Mouse (Mus musculus): ENCODE measurements at regions not wholly inside any gene's neighbourhood (a gene's known extent, or its start where the extent isn't known, plus 50 kb on each side); places are given as distances from the start of the nearest gene placed in this dataset.

- H3K36me3 ChIP-seq (ENCODE audit: insufficient read depth, low read length) = no peaks in the 10 kb centered on the region
- H3K27me3 ChIP-seq (ENCODE audit: insufficient read depth, low read length) = no peaks in the 10 kb centered on the region
- H3K9me3 ChIP-seq (ENCODE audit: low read length) = no peaks in the 10 kb centered on the region
- no peak overlapping the region for H3K4me2 ChIP-seq (replicated peaks; ENCODE audit: low read depth, low read length)
- H3K4me3 ChIP-seq (ENCODE audit: low read length) = no peak overlapping the region
- no peaks in the 10 kb centered on the region for H3K4me1 ChIP-seq (ENCODE audit: insufficient read depth, low read length)
- H3K27ac ChIP-seq (ENCODE audit: low read length) = no peak overlapping the region
- no peak for ATAC-seq (ENCODE audit: low FRiP score, low TSS enrichment)
- H3K9ac ChIP-seq (replicated peaks; ENCODE audit: low read length) = no peak overlapping the region
- 26% methylated on average over 1 of the region's 1 CpGs for WGBS
Observed at GRCm38 (mm10) chr13:117334125-117334524, 113.2 kb upstream of the Gm17509 start.

DNA sequence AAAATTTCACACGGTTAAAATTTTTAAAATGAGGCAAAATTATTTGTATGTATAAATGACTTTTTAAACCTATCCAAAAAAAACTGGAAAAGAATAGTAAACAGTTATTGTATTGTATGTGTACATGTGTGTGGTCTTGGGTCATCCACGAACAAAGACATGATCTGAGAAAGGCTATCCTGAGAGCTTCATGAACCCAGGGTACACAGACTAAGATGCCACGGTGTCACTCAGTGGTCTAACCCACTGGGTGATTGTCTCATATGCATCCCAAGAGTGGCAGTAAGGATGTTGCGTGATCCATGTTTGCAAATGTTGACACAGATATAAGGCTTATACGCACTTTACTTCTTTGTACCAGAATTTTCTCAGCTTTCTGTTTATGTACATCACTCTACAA lies 113.7 kb upstream of the Gm17509 start:
- H3K9me3 ChIP-seq (ENCODE audit: low read length) = no peaks in the 10 kb centered on the region
- no peak overlapping the region for H3K4me3 ChIP-seq (ENCODE audit: low read length)
- 88% methylated on average over 5 of the region's 5 CpGs for WGBS
- H3K27me3 ChIP-seq (ENCODE audit: insufficient read depth, low read length) = no peaks in the 10 kb centered on the region
- no peaks in the 10 kb centered on the region for H3K4me1 ChIP-seq (ENCODE audit: insufficient read depth, low read length)
- no peak overlapping the region for H3K9ac ChIP-seq (replicated peaks; ENCODE audit: low read length)
- no peak overlapping the region for H3K27ac ChIP-seq (ENCODE audit: low read length)
- no peak for ATAC-seq (ENCODE audit: low FRiP score, low TSS enrichment)
- no peak overlapping the region for H3K4me2 ChIP-seq (replicated peaks; ENCODE audit: low read depth, low read length)
- no peaks in the 10 kb centered on the region for H3K36me3 ChIP-seq (ENCODE audit: insufficient read depth, low read length)

- no peak for ATAC-seq (ENCODE audit: low FRiP score, low TSS enrichment)
- H3K27ac ChIP-seq (ENCODE audit: low read length) = no peak overlapping the region
- H3K4me2 ChIP-seq (replicated peaks; ENCODE audit: low read depth, low read length) = no peak overlapping the region
- H3K9ac ChIP-seq (replicated peaks; ENCODE audit: low read length) = no peak overlapping the region
- no peaks in the 10 kb centered on the region for H3K36me3 ChIP-seq (ENCODE audit: insufficient read depth, low read length)
- 72% methylated on average over 4 of the region's 4 CpGs for WGBS
- H3K4me1 ChIP-seq (ENCODE audit: insufficient read depth, low read length) = no peaks in the 10 kb centered on the region
- no peaks in the 10 kb centered on the region for H3K9me3 ChIP-seq (ENCODE audit: low read length)
- H3K4me3 ChIP-seq (ENCODE audit: low read length) = no peak overlapping the region
- H3K27me3 ChIP-seq (ENCODE audit: insufficient read depth, low read length) = no peaks in the 10 kb centered on the region
Observed at GRCm38 (mm10) chr13:117381086-117381595, 160.3 kb upstream of the Gm17509 start.

DNA sequence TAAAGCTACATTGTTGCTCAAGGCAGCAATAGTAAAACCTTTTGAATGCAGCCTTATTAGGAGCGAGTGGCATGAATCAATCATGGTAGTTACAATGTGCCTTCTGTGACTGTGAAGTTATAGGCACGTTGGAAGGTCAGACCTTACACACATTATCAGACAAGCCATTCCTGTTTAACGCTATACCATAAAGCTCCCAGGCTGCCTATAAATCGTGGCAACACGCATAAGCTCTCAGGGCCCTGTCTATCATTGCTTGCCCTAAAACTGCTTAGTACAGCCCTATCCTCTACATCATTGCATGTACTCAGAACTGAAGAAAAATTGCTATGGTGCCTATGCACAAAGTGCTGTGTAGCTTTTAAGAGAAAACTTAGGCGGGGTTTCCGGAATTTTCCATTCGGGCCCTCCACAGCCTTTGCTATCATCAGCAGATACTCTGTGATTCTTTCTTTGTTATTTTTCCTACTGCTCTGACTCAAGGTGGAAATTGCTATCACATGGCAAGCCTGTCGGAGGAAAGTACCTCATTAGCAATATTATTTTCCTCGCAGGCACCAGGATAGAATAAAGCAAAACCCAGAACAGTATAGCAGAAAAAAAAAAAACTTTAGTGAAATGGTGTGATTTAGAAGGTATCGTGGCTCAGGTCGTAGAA lies 162.7 kb upstream of the Gm17509 start:
- Histone ChIP-seq H3K9ac (replicated peaks; ENCODE audit: low read length) (no peak overlapping the region), H3K9me3 (ENCODE audit: low read length) (no peaks in the 10 kb centered on the region), H3K4me3 (ENCODE audit: low read length) (no peak overlapping the region), H3K36me3 (ENCODE audit: insufficient read depth, low read length) (no peaks in the 10 kb centered on the region), H3K4me1 (ENCODE audit: insufficient read depth, low read length) (no peaks in the 10 kb centered on the region), H3K27ac (ENCODE audit: low read length) (no peak overlapping the region), H3K27me3 (ENCODE audit: insufficient read depth, low read length) (no peaks in the 10 kb centered on the region), H3K4me2 (replicated peaks; ENCODE audit: low read depth, low read length) (no peak overlapping the region)
- no peak for ATAC-seq (ENCODE audit: low FRiP score, low TSS enrichment)
- WGBS = 60% methylated on average over 12 of the region's 12 CpGs

GRCm38 (mm10) chr13:117390287-117390686 lies 169.4 kb upstream of the Gm17509 start:
- Histone ChIP-seq H3K9me3 (ENCODE audit: low read length) (no peaks in the 10 kb centered on the region; the same call in 1 of the 2 replicates), H3K27ac (ENCODE audit: low read length) (no peak overlapping the region), H3K27me3 (ENCODE audit: insufficient read depth, low read length) (no peaks in the 10 kb centered on the region), H3K4me3 (ENCODE audit: low read length) (no peak overlapping the region), H3K36me3 (ENCODE audit: insufficient read depth, low read length) (no peaks in the 10 kb centered on the region), H3K9ac (replicated peaks; ENCODE audit: low read length) (no peak overlapping the region), H3K4me2 (replicated peaks; ENCODE audit: low read depth, low read length) (no peak overlapping the region), H3K4me1 (ENCODE audit: insufficient read depth, low read length) (no peaks in the 10 kb centered on the region)
- ATAC-seq (ENCODE audit: low FRiP score, low TSS enrichment) = no peak

DNA sequence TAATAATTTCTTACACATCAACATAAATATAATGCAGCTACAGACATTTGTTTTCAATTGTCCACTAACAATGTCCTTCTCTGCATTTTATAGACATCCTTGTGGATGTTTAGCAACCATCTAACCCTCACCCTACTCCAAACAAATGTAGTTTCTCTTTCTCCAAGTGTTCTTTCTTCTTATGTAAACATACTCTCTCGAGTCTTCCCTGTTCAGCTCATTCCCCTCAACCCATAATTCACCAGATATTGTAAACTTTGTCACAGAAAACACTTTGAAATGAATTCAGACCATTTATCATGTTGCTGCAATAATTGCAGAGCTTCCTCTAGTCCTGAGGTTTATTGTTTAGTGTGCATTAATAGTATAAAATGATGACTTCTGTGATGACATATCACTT lies 172.6 kb upstream of the Gm17509 start:
- 17% methylated on average over 1 of the region's 1 CpGs for WGBS
- no peak overlapping the region for H3K27ac ChIP-seq (ENCODE audit: low read length)
- H3K36me3 ChIP-seq (ENCODE audit: insufficient read depth, low read length) = no peaks in the 10 kb centered on the region
- no peak overlapping the region for H3K9ac ChIP-seq (replicated peaks; ENCODE audit: low read length)
- no peak overlapping the region for H3K4me2 ChIP-seq (replicated peaks; ENCODE audit: low read depth, low read length)
- no peak for ATAC-seq (ENCODE audit: low FRiP score, low TSS enrichment)
- H3K4me1 ChIP-seq (ENCODE audit: insufficient read depth, low read length) = no peaks in the 10 kb centered on the region
- H3K4me3 ChIP-seq (ENCODE audit: low read length) = no peak overlapping the region
- H3K9me3 ChIP-seq (ENCODE audit: low read length) = no peaks in the 10 kb centered on the region; the same call in 1 of the 2 replicates
- H3K27me3 ChIP-seq (ENCODE audit: insufficient read depth, low read length) = no peaks in the 10 kb centered on the region

DNA sequence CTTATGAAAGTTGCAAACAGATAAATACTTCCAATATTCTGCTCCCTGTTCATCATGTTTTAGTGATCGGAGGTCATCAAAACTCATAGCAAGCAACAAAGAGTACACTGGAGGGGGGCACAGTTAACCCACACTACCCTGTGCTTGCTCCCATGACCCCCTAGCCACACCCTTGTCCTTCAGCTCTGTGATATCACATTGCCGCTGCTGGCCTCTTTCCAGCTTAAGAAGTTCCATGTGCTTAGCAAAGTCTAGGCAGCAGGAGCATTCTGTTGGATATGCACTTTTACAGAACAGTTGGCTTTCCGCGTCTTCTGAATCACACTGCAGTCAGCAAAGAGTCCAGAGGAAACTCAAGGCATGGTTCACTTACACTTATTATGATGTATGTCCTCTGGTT lies 180.4 kb upstream of the Gm17509 start:
- Histone ChIP-seq H3K27ac (ENCODE audit: low read length) (no peak overlapping the region), H3K4me3 (ENCODE audit: low read length) (no peak overlapping the region), H3K9ac (replicated peaks; ENCODE audit: low read length) (no peak overlapping the region), H3K4me2 (replicated peaks; ENCODE audit: low read depth, low read length) (no peak overlapping the region), H3K4me1 (ENCODE audit: insufficient read depth, low read length) (no peaks in the 10 kb centered on the region), H3K36me3 (ENCODE audit: insufficient read depth, low read length) (no peaks in the 10 kb centered on the region), H3K9me3 (ENCODE audit: low read length) (no peaks in the 10 kb centered on the region), H3K27me3 (ENCODE audit: insufficient read depth, low read length) (no peaks in the 10 kb centered on the region)
- ATAC-seq (ENCODE audit: low FRiP score, low TSS enrichment) = no peak; the same call in 1 of the 2 replicates
- 67% methylated on average over 4 of the region's 4 CpGs for WGBS

GRCm38 (mm10) chr13:117409940-117410339 lies 189.1 kb upstream of the Gm17509 start:
- 16% methylated on average over 7 of the region's 7 CpGs for WGBS
- Histone ChIP-seq H3K36me3 (ENCODE audit: insufficient read depth, low read length) (no peaks in the 10 kb centered on the region), H3K27me3 (ENCODE audit: insufficient read depth, low read length) (no peaks in the 10 kb centered on the region), H3K9ac (replicated peaks; ENCODE audit: low read length) (no peak overlapping the region), H3K4me2 (replicated peaks; ENCODE audit: low read depth, low read length) (no peak overlapping the region), H3K27ac (ENCODE audit: low read length) (no peak overlapping the region), H3K4me3 (ENCODE audit: low read length) (no peak overlapping the region), H3K4me1 (ENCODE audit: insufficient read depth, low read length) (no peaks in the 10 kb centered on the region), H3K9me3 (ENCODE audit: low read length) (no peaks in the 10 kb centered on the region)
- ATAC-seq (ENCODE audit: low FRiP score, low TSS enrichment) = peak; percentile 81; the same call in 1 of the 2 replicates

GRCm38 (mm10) chr13:117413616-117414015 lies 188.5 kb upstream of the Hcn1 start:
- 80% methylated on average over 4 of the region's 4 CpGs for WGBS
- no peak overlapping the region for H3K9ac ChIP-seq (replicated peaks; ENCODE audit: low read length)
- H3K9me3 ChIP-seq (ENCODE audit: low read length) = no peaks in the 10 kb centered on the region

DNA sequence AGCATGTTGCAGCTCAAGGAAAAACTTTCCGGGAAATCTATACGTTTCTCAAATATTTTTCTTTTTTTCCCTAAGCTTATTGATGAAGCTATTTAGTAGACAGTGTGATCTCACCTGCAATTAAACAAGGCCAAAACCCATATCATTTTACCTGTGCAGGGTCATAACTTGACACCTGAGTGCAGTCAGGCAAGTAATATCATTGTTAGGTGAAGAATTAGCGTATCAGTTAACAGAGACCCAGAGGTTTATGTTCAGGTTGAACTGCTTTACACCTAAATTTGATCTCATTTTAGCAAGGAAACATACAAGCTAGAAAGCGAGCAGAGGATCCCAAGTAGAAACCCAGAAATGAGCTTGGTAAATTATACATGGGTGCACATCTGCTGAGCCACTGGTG lies 178.6 kb upstream of the Hcn1 start:
- ATAC-seq (ENCODE audit: low FRiP score, low TSS enrichment) = no peak
- no peaks in the 10 kb centered on the region for H3K4me1 ChIP-seq (ENCODE audit: insufficient read depth, low read length)
- no peaks in the 10 kb centered on the region for H3K27me3 ChIP-seq (ENCODE audit: insufficient read depth, low read length)
- H3K27ac ChIP-seq (ENCODE audit: low read length) = no peak overlapping the region
- H3K9ac ChIP-seq (replicated peaks; ENCODE audit: low read length) = no peak overlapping the region
- no peaks in the 10 kb centered on the region for H3K9me3 ChIP-seq (ENCODE audit: low read length)
- H3K36me3 ChIP-seq (ENCODE audit: insufficient read depth, low read length) = no peaks in the 10 kb centered on the region
- WGBS = 50% methylated on average over 4 of the region's 4 CpGs
- H3K4me2 ChIP-seq (replicated peaks; ENCODE audit: low read depth, low read length) = no peak overlapping the region
- H3K4me3 ChIP-seq (ENCODE audit: low read length) = no peak overlapping the region

More at GRCm38 (mm10) chr13:117413616-117414015, 188.5 kb upstream of the Hcn1 start:
- no peak for ATAC-seq (ENCODE audit: low FRiP score, low TSS enrichment)
- Histone ChIP-seq H3K27me3 (ENCODE audit: insufficient read depth, low read length) (no peaks in the 10 kb centered on the region), H3K4me2 (replicated peaks; ENCODE audit: low read depth, low read length) (no peak overlapping the region), H3K36me3 (ENCODE audit: insufficient read depth, low read length) (no peaks in the 10 kb centered on the region), H3K4me3 (ENCODE audit: low read length) (no peak overlapping the region), H3K4me1 (ENCODE audit: insufficient read depth, low read length) (no peaks in the 10 kb centered on the region), H3K27ac (ENCODE audit: low read length) (no peak overlapping the region)

All from kidney, embryonic 16.5 days (tissue).